Mouse (Mus musculus) cerebellum, adult 8-10 months (tissue): Measurements from ENCODE around the gene Clec1b.

Source experiments
- DNase-seq: peaks from one replicate; pipeline ENCODE4 v3.0.0; 2022

The Clec1b gene

DNA sequence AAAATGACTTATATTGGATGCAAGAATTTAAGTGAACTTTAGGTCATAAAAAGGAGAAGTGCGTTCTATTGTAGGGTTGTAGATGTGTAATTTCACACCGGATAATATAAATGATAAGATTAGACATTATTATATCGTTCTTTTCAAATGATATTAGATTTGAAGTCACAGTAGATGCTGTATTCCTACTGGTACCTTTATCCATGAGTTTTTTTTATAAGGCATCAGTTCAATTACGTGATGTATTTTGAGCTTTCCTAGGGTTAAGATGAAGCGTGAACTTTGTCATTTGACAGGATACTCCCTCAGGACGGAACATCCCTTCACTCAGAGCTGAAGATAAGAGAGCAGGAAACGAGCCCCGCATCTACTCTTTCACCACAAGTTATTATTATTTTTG, at the start of gene Clec1b:
Clec1b (plus strand) TSS at position 301 of the 400 bp plus-strand sequence.
- no peak for DNase-seq

DNA sequence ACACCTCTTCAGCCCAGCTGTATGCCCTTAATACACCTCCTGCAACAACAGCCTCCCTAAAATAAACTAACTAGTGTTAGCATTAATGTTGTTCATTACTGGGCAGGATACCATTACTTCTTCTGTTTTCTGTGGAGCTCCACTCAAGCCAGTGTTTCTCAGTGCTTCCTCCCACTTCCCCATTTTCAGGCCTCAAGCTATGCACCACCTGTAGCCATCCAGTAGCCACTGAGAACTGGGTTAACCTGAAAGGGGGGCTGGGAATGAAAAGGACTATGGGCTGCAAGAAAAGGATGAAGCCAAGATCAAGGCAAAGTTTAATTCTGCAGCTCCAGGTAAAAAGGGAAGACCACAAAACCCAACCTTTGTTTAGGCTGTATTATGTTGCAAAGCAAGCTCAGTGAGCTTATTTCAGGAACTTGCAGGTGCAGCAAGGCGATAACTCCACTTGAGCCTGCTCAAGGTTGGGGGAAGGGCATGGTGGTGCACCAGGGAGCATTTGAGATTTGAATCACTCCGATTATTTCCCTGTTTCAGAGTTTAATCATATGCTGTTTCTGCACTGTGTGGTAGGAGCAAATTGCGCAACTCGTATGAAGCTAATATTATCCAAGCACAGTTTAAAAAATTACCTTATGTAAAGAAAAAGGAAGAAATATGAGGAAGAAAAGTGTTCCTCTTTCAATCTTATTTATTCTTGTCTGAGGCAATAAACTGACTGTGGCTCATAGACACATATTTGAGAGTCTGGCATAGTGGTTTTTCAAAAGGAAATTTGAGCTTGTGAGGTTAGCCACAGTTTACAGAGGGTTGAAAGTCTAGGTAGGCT, 47.4 kb upstream of the Clec1b start:
- DNase-seq = no peak

- DNase-seq = no peak
These were observed 46.0 kb upstream of the Clec1b start for GRCm38 (mm10) chr6:129351091-129351490.

DNA sequence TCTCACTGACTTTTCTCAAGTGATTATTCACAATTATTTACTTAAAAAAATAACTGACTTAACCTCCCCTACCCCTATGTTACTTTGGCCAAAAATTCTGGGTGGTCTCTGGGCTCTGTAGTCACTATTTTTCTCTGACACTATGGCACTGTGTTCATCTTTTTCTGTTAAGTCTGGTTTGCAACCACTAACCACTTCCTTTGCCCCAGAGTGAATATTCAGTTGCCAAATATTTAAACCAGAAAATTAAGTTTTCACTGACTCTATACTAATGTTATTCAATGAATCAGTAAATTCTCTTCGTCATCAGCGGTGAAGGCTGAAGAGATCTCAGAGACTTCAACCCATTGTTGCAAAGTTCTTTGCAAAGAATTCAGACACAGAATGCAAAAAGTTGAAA, 41.3 kb upstream of the Clec1b start:
- no peak for DNase-seq

DNA sequence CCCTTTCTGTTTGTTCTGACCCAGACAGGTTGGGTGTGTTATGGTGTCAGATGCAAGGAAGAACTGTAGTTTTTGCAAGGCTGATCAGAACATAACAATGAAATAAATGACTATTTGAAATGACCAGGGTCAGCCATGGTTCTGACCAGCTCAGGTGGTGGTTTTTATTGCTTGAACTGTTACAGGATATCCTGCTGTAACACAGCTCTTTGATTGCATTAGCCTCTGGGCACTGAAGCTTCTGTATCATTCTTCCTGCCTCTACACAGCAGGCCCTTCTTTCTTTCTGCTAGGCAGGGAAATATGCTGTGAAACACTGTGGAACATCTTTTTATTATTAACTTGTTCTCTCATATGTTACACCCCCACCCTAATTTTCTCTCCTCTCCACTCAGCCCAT, 40.7 kb upstream of the Clec1b start:
- no peak for DNase-seq

DNA sequence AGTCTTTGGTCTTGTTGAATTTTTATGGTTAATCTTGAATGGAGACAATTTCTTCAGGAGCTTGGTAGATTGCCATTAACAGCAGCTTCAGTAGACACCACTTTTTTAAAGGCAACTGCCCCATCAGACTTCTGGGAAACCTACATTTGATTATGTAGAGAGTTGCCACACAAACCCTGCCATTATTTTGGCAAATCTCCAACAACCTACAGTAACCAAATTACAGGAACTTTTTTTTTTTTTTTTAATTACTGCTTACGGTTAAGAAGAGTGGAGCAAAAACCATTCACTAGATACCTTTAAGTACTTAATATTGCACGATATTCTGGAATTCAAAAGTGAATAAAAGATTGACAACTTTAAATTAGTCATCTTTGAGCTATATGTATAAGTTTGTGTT, 37.6 kb upstream of the Clec1b start:
- DNase-seq = no peak

DNA sequence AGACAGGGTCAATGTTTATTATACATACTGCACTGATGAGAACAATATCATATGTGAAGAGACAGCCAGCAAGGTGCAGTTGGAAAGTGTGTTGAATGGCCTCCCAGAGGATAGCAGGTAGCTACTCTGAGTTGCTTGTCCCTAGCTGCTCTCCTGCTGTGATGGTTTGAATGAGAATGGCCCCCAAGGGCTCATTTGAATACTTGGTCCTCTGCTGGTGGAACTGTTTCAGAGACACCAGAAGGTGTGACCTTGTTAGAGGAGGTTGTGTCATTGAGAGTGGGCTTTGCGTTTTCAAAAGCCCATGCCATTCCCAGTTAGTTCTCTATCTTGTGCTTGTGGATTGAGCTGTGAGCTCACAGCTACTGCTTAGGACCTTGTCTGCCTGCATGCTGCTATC, 33.2 kb upstream of the Clec1b start:
- no peak for DNase-seq

DNA sequence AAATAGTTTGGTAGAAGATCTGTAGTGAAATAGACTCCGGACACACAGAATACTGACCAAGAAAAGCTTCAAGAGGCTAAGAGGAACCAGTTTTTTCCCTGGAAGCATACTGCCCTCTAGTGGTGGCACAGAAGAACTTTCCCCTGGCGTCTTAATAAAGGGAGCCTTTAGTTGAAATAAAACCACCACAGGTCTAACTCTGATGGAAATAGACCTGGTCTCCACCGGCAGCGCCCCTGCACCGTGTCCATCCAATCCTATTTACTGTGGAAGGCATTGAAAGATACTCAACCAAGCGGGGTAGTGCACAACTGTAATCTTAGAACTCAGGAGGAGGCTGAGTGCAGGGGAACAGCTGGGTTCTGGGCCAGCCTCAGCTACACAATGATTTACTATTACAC, 31.1 kb upstream of the Clec1b start:
- DNase-seq = peak; percentile 26

GRCm38 (mm10) chr6:129369374-129370132, 27.5 kb upstream of the Clec1b start:
- no peak for DNase-seq

- no peak for DNase-seq
These were observed 22.1 kb upstream of the Clec1b start for GRCm38 (mm10) chr6:129374937-129375471.

- DNase-seq = no peak
These were observed 16.6 kb upstream of the Clec1b start for GRCm38 (mm10) chr6:129380454-129380853.

- DNase-seq = no peak
These were observed 15.4 kb upstream of the Clec1b start for GRCm38 (mm10) chr6:129381736-129382135.

DNA sequence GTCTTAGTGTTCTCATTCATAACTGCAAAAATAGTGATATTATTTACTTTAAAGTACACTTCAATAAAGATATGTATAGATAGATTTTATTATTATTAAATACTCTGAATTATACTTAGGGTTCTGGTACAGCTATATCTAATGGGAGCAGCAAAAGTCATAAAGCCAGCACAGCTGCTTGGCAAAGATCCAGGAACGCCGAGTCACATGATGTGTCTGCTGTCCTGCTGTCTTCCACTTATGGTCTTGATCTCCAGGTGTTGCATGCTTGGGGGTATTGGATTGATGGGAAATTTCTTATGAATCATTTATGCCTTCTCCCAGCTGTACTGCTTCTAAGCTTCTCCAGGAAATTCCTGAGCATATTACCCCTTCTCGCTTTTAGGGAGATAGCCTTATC, 13.6 kb upstream of the Clec1b start:
- no peak for DNase-seq

DNA sequence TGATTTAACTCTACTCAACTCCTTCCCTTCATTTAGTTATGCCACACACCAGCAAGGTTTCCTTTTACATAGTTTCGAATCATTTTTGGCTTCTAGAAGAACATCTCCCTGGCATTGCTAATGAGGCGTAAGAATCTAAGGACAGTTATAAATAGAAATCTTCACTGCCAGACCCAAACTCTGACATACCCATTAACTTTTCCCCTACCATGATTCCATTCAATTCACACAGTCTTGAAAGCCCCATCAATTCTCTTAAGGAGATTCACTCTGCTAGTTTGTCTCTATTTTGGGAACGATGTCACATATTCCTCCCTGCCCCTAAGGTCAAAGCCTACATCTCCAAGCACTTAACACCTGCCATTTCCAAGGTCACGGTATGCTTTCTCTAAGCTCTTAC, 12.1 kb upstream of the Clec1b start:
- no peak for DNase-seq

DNA sequence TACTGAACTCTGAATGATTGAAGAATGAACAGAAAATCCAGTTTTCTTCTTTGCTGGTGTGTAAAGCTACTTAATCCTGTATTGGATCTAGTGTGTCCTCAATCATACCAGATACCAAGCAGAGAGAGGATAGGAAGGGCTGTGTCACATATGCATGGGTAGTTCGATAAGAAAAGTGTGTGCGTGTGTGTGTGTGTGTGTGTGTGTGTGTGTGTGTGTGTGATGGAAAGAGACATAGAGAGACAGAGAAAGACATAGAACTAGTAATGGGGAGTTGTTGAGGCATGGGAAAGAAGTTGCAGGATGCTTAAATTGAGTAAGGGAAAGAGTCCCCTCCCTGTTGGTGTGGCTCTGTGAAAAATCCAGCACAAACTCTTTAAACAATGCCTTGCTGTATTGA, 11.3 kb upstream of the Clec1b start, which contains the start of gene Clec12b:
Clec12b (minus strand) TSS at position 101 of the 400 bp plus-strand sequence.
- no peak for DNase-seq

DNA sequence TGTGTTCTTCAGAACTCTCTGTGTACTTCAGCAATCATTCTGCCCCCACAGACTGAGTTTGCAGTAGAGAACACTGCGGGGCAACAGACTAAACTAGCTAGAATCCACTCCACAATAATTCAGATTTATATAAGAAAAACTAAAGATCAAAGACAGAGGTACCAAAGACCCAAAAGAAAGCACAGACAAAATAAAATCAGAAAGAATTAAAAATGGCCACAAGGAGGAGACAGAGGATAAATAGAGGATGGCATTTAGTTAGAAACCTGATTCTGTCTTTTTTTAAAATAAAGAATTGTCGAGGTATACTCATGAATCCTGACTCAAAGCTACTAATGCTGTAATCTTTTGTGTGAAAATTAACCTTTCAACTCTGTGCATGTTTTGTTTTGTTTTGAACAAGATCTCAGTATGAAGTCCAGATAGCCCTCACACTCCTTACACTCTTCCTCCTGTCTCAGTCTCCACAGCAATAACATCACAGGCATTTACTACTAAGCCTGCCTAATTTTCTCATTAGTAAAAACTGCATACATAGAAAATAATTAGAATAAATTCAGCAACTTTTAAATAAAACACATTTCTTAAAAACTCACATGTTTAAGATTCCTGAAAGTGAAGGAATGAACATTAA, 3.9 kb upstream of the Clec1b start:
- no peak for DNase-seq

GRCm38 (mm10) chr6:129393732-129394131, 3.4 kb upstream of the Clec1b start:
- no peak for DNase-seq

GRCm38 (mm10) chr6:129399945-129400344, 2.8 kb downstream of the Clec1b start:
- DNase-seq = no peak

- DNase-seq = no peak
These were observed 5.3 kb downstream of the Clec1b start for GRCm38 (mm10) chr6:129402404-129402803.

GRCm38 (mm10) chr6:129403391-129403790, 6.3 kb downstream of the Clec1b start:
- DNase-seq = no peak

GRCm38 (mm10) chr6:129405999-129406398, 8.9 kb downstream of the Clec1b start:
- no peak for DNase-seq

- no peak for DNase-seq
These were observed 10.2 kb downstream of the Clec1b start for GRCm38 (mm10) chr6:129407324-129407723.

DNA sequence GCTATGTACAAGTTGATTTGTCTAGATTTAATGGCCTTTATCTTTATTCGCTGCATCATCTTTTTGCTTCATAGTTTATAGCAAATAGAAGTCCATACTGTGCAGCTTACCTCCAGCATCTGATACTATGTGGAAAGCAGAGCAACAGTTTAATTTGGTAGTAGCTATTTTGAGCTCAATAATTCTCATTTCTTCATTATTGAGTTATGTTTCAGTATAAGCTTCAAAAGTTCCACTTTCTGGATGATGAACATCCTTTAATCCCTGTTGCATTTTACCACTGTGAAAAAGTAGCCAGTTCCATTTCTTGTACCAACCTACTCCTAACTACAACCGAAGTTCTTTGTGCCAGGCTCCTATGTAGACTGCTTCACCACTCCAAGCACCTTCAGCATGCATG, 11.5 kb downstream of the Clec1b start, which contains the start of gene Clec9a:
Clec9a (plus strand) TSS at position 301 of the 400 bp plus-strand sequence.
- no peak for DNase-seq
